Mouse (Mus musculus) cortical plate, adult 2 months (tissue): ENCODE data around the gene Fam118a.

Source experiments
- CTCF ChIP-seq: fragments of 200-500 bp; IDR thresholded peaks from 2 replicates; pipeline ENCODE4 v1.5.1; 2011; ENCODE audit warnings: mild to moderate bottlenecking, control low read depth, low read length; ENCODE audit not compliant: insufficient read depth; ENCODE audit errors: extremely low read depth
- POLR2A ChIP-seq: fragments of 200-500 bp; IDR thresholded peaks from 2 replicates; pipeline ENCODE4 v1.6.1; 2011; ENCODE audit warnings: mild to moderate bottlenecking, low read length, control low read depth; ENCODE audit not compliant: insufficient read depth; ENCODE audit errors: extremely low read depth

DNA sequence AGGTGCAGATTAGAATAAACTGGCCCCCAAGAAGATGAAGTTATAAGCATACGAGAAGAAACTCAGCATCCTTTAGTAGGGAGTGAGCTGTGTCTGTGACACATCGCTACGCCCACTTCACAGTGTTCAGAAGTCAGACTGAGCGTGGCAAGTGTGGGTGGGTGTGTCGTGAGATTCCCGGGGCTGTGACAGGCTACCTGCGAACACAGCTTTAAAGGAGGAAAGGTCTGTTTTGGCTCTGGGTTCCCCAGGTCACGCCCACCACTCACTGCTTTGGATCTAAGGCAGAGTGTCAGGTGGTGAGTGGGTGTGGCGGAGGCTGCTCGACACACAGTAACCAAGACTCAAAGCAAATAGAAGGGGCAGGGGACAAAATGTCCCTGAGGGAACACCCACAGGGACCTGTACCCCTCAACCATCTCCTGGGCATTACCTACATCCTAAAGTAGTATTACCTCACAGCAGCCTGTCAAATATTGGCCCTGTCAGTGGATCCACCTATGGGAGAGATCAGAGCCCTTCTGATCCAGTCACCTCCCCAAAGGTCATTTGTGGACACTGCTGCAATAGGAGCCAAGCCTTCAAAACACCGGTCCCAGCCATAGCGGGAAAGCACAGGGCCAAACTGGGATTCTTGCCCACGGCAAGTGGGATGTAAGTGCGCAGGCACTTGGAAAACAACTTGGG lies 30.8 kb upstream of the Fam118a start:
- no peak for TF ChIP-seq CTCF
- TF ChIP-seq POLR2A = no peak
